Mouse (Mus musculus) embryonic facial prominence, embryonic 15.5 days (tissue): ENCODE data around the gene Poc1a. TPM values are rescaled to one million over a fixed set of nuclear protein-coding genes. Genes with fewer than 3 reads are reported as not detected.
A peak's percentile ranks its signal among the peaks of the same experiment; 100 is the strongest.

Experiments used
- ATAC-seq: fragments of 200-750 bp; cut with Nextera tagmentation; 2 replicates; pipeline ENCODE4 v1.8.0; 2017; ENCODE audit warnings: low read depth, moderate TSS enrichment; ENCODE audit not compliant: insufficient number of reproducible peaks, low FRiP score, low TSS enrichment
- H3K27ac ChIP-seq: fragments of 300-500 bp; sonication (generic); replicated peaks from 2 replicates; pipeline ENCODE4 v1.5.1; 2015; ENCODE audit warnings: mild to moderate bottlenecking, inconsistent platforms
- H3K27me3 ChIP-seq: fragments of 300-500 bp; sonication (generic); 2 replicates; pipeline ENCODE4 v1.6.1; 2015; ENCODE audit warnings: inconsistent platforms
- H3K36me3 ChIP-seq: fragments of 300-500 bp; sonication (generic); 2 replicates; pipeline ENCODE4 v1.6.1; 2015; ENCODE audit warnings: mild to moderate bottlenecking, inconsistent platforms
- H3K4me1 ChIP-seq: fragments of 300-500 bp; sonication (generic); 2 replicates; pipeline ENCODE4 v1.6.1; 2015; ENCODE audit warnings: inconsistent platforms
- H3K4me2 ChIP-seq: fragments of 300-500 bp; sonication (generic); replicated peaks from 2 replicates; pipeline ENCODE4 v1.6.1; 2015; ENCODE audit warnings: mild to moderate bottlenecking, inconsistent platforms
- H3K4me3 ChIP-seq: fragments of 300-500 bp; sonication (generic); replicated peaks from 2 replicates; pipeline ENCODE4 v1.5.1; 2015; ENCODE audit warnings: mild to moderate bottlenecking, inconsistent platforms
- H3K9ac ChIP-seq: fragments of 300-500 bp; sonication (generic); 2 replicates; pipeline ENCODE4 v1.6.1; 2015; ENCODE audit warnings: inconsistent platforms
- H3K9me3 ChIP-seq: fragments of 300-500 bp; sonication (generic); replicated peaks from 2 replicates; pipeline ENCODE4 v1.6.1; 2016; ENCODE audit warnings: inconsistent platforms
- WGBS: fragments of 180-500 bp; shearing (Covaris S2); methylation state at CpG from one replicate; pipeline ENCODE4 v1.1.7; 2015; 5-methylcytosine and 5-hydroxymethylcytosine counted together
- polyA plus RNA-seq: library from polyadenylated mRNA; unstranded; fragments of >200 nt; fragmentation: Nextera tagmentation; extraction: Ambion mirVana; gene quantifications from 2 replicates; pipeline ENCODE4 v1.2.1, GENCODE M21; 2015

The Poc1a gene
- polyA plus RNA-seq, 1 experiment from 2014 or later = 32.8 TPM

DNA sequence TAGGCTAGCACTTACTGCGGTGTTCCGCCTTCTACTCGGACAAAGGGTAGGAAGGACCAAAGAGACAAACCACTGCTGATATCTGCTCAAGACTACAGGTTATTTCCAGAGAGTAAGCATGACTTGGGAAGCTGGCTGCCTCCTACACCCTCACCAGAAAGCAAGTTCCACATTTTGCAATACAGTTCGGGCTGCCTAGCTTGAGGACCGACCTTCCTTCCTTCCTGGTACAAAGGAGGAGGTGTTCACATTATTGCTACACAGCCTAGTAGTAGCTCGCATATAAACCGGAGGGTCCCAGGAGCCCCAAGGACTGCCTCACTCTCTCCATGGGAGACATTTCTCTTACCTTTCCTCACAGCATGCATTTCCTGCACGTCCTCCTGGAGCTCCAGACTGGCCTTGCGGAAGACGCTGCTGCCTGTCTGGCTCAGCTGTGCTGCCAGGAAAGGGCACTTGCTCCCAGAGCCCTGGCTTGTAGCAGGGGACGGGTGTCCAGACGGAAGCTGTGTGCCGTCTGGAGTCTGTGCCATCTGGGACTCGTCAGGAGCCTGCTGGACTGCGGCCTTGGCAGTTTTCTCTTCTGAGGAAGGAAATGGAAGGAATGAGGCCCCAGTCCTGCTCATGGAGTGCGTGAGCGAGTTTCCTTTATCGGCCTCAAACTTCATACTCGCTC lies 37.9 kb upstream of the Poc1a start:
- no peak overlapping the region for H3K4me2 ChIP-seq
- no peak overlapping the region for H3K4me3 ChIP-seq
- no peak for ATAC-seq
- peaks cover 56% of the 10 kb centered on the region for H3K36me3 ChIP-seq
- no peak overlapping the region for H3K27ac ChIP-seq
- no peaks in the 10 kb centered on the region for H3K27me3 ChIP-seq
- WGBS = 69% methylated on average over 19 of the region's 19 CpGs
- no peak overlapping the region for H3K9ac ChIP-seq
- peaks cover 22% of the 10 kb centered on the region for H3K4me1 ChIP-seq
- H3K9me3 ChIP-seq = no peaks in the 10 kb centered on the region

DNA sequence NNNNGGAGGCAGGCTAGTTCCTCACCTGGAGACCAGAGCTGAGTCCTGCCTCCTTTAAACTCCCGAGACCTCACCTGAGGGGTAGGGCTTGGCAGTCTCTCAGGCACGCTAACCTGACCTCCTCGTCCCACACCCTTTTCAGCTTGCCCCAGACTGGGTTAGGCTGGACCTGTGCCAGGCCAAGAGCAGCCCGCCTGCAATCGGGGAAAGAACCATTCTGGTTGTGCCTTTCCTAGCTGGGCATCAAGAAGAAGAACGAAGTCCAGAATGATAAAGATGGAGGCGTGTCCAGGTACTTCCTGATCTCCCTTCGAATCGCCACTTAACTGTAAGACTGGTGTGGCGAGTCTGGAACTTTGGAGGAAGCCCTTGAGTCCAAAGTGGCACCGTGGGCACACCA lies 31.3 kb upstream of the Poc1a start:
- Histone ChIP-seq H3K9ac (no peak overlapping the region), H3K4me3 (no peak overlapping the region), H3K27ac (no peak overlapping the region), H3K27me3 (no peaks in the 10 kb centered on the region), H3K9me3 (no peaks in the 10 kb centered on the region), H3K36me3 (no peaks in the 10 kb centered on the region), H3K4me1 (peaks cover 35% of the 10 kb centered on the region), H3K4me2 (no peak overlapping the region)
- ATAC-seq = no peak
- 83% methylated on average over 11 of the region's 11 CpGs for WGBS

DNA sequence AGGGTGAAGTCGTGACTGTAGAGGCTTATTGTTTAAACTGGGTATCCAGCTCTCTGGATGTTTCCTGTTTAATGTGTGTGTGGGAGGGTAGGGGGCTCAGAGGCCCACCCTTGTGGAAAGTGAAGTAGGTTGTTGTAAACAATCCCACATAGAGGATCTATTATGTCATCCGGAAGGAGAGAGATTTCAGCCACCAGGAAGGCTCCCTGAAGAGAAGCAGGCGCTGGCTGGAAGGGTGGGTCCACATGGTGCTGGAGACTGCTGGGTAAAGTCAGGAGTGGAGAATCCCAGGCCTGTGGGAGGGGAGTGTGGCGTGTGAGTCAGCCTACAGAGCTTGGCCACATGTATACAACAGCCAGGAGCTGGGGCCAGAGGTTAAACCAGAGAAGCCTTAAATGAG lies 30.6 kb upstream of the Poc1a start:
- H3K4me1 ChIP-seq = peaks cover 32% of the 10 kb centered on the region
- H3K27ac ChIP-seq = peak overlapping the region; percentile 28; the same call in 1 of the 2 replicates
- no peaks in the 10 kb centered on the region for H3K27me3 ChIP-seq
- H3K9me3 ChIP-seq = no peaks in the 10 kb centered on the region
- H3K4me3 ChIP-seq = no peak overlapping the region
- ATAC-seq = 0 out of 2 replicates have a peak, but pooled peaks have one; percentile 48
- 41% methylated on average over 4 of the region's 4 CpGs for WGBS
- no peak overlapping the region for H3K9ac ChIP-seq
- H3K4me2 ChIP-seq = no peak overlapping the region
- H3K36me3 ChIP-seq = no peaks in the 10 kb centered on the region

GRCm38 (mm10) chr9:106251066-106251465 lies 29.8 kb upstream of the Poc1a start:
- Histone ChIP-seq H3K4me2 (no peak overlapping the region), H3K36me3 (no peaks in the 10 kb centered on the region), H3K9me3 (no peaks in the 10 kb centered on the region), H3K27ac (no peak overlapping the region), H3K4me1 (peaks cover 30% of the 10 kb centered on the region), H3K4me3 (no peak overlapping the region), H3K9ac (no peak overlapping the region), H3K27me3 (no peaks in the 10 kb centered on the region)
- no peak for ATAC-seq
- WGBS = 73% methylated on average over 8 of the region's 8 CpGs

DNA sequence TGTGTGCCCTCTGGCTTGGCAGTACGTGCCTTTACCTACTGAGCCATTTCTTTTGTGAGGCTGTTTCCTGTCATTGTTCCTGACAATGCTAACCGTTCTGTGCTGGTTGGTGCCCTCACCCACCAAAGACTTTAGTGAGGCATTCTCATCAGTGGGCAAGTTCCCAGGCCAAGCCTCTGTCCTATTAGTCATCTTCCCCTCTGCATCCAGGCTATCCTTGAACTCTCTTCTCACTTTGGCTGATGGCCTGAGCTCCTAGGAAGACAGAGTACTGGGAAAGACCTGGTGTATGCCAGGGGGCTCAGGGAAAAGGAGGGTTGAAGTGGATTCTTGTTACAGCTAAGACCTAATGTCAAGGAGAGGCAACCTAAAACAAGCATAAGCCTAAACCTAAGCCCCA lies 26.9 kb upstream of the Poc1a start:
- no peaks in the 10 kb centered on the region for H3K36me3 ChIP-seq
- H3K9me3 ChIP-seq = no peaks in the 10 kb centered on the region
- 78% methylated on average over 2 of the region's 2 CpGs for WGBS
- H3K4me3 ChIP-seq = no peak overlapping the region
- H3K4me1 ChIP-seq = 0 out of 2 replicates have a peak, but pooled peaks cover 13% of the 10 kb centered on the region
- no peak for ATAC-seq
- H3K27me3 ChIP-seq = no peaks in the 10 kb centered on the region
- H3K4me2 ChIP-seq = no peak overlapping the region
- H3K9ac ChIP-seq = no peak overlapping the region
- no peak overlapping the region for H3K27ac ChIP-seq

DNA sequence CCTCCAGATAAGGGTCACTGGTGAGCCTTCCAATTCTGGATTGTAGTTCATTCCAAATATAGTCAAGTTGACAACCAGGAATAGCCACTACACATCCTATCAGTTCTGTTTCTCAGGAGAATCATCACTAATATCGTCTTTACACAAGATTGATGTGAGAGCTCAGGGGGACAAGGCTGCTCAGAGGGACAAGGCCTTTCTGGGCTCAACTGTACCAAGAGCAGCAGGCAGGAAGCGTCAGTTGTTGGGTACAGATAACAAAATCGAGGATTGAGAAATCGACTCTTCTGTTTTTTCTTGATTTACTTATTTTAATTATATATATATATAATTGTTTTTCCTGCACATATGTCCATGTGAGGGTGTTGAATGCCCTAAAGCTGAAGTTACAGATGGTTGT lies 22.4 kb upstream of the Poc1a start:
- H3K27ac ChIP-seq = no peak overlapping the region
- ATAC-seq = no peak
- no peak overlapping the region for H3K4me3 ChIP-seq
- no peak overlapping the region for H3K4me2 ChIP-seq
- no peaks in the 10 kb centered on the region for H3K27me3 ChIP-seq
- WGBS = 84% methylated on average over 4 of the region's 4 CpGs
- H3K36me3 ChIP-seq = no peaks in the 10 kb centered on the region
- H3K9me3 ChIP-seq = no peaks in the 10 kb centered on the region
- no peak overlapping the region for H3K9ac ChIP-seq
- no peaks in the 10 kb centered on the region for H3K4me1 ChIP-seq

DNA sequence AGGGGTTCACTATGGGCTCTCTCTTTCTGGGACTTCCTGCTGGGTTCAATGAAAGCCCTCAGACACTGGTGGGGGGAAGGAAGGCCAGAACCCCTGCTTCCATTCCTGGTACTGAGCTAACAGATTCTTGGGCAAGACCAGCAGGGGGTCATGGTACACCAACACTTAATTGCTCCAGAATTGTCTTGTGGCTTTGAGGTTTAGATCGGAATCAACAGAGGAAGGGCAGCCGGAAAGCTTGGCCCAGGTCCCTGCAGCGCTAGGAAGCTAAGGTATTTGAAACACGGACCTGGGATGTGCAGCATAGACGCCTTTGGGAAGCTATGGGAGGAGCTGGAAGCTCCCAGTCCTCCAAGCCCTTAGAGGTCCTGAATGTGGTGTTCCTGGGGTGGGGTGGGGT lies 21.9 kb upstream of the Poc1a start:
- H3K27ac ChIP-seq = no peak overlapping the region
- no peak overlapping the region for H3K9ac ChIP-seq
- no peak for ATAC-seq
- H3K36me3 ChIP-seq = no peaks in the 10 kb centered on the region
- no peak overlapping the region for H3K4me2 ChIP-seq
- no peaks in the 10 kb centered on the region for H3K9me3 ChIP-seq
- no peaks in the 10 kb centered on the region for H3K4me1 ChIP-seq
- no peak overlapping the region for H3K4me3 ChIP-seq
- 58% methylated on average over 5 of the region's 5 CpGs for WGBS
- H3K27me3 ChIP-seq = no peaks in the 10 kb centered on the region

DNA sequence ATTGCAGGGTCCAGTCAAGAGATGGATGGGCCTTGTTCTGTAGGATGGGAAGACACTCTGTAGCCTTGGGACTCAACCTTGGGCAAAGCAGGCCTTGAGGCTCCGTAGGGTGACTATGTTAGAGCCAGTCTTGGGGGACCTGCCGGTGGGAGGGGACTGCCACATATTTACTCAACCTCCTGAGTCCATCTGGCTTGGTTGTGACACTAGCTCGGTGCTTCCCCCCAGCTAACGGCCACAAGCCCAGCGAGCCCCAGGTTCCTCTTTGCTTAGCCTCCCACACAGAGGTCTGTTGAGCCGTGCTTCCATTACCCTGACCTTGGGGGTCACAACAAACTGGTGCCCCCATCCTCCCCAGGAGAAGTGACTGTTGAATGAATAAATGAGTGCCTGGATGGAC lies 19.8 kb upstream of the Poc1a start:
- H3K9me3 ChIP-seq = no peaks in the 10 kb centered on the region
- no peak for ATAC-seq
- H3K4me3 ChIP-seq = no peak overlapping the region
- no peaks in the 10 kb centered on the region for H3K36me3 ChIP-seq
- H3K9ac ChIP-seq = no peak overlapping the region
- 0 out of 2 replicates have a peak, but pooled peaks cover 8% of the 10 kb centered on the region for H3K4me1 ChIP-seq
- H3K4me2 ChIP-seq = no peak overlapping the region
- H3K27ac ChIP-seq = no peak overlapping the region
- H3K27me3 ChIP-seq = no peaks in the 10 kb centered on the region
- 87% methylated on average over 6 of the region's 6 CpGs for WGBS

DNA sequence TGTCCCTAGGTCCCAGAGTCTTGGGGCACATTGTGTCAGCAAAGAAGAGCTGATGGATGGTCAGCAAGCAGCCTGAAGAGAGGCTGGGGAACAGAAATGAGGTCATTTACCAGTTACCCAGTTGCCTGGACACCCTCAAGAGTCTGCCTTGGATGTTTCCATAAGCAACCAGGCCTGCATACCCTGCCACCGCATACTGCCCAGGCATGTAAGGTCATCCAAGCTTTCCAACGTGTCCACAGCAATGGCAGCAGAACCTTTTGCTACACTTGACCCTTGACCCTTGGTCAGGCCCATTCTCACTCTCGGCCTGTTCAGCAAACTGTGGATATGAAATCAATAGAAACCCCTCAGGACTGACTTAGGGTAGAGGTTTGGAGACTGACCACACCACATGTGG lies 19.4 kb upstream of the Poc1a start:
- Histone ChIP-seq H3K4me2 (no peak overlapping the region), H3K9me3 (no peaks in the 10 kb centered on the region), H3K27me3 (no peaks in the 10 kb centered on the region), H3K9ac (no peak overlapping the region), H3K4me3 (no peak overlapping the region), H3K27ac (no peak overlapping the region), H3K36me3 (no peaks in the 10 kb centered on the region), H3K4me1 (0 out of 2 replicates have a peak, but pooled peaks cover 8% of the 10 kb centered on the region)
- ATAC-seq = no peak
- WGBS = 78% methylated on average over 3 of the region's 3 CpGs

GRCm38 (mm10) chr9:106262075-106262474 lies 18.8 kb upstream of the Poc1a start:
- Histone ChIP-seq H3K9me3 (no peaks in the 10 kb centered on the region), H3K27me3 (no peaks in the 10 kb centered on the region), H3K36me3 (no peaks in the 10 kb centered on the region), H3K9ac (no peak overlapping the region), H3K4me2 (no peak overlapping the region), H3K4me1 (0 out of 2 replicates have a peak, but pooled peaks cover 8% of the 10 kb centered on the region), H3K27ac (no peak overlapping the region), H3K4me3 (no peak overlapping the region)
- no peak for ATAC-seq
- 84% methylated on average over 3 of the region's 3 CpGs for WGBS

DNA sequence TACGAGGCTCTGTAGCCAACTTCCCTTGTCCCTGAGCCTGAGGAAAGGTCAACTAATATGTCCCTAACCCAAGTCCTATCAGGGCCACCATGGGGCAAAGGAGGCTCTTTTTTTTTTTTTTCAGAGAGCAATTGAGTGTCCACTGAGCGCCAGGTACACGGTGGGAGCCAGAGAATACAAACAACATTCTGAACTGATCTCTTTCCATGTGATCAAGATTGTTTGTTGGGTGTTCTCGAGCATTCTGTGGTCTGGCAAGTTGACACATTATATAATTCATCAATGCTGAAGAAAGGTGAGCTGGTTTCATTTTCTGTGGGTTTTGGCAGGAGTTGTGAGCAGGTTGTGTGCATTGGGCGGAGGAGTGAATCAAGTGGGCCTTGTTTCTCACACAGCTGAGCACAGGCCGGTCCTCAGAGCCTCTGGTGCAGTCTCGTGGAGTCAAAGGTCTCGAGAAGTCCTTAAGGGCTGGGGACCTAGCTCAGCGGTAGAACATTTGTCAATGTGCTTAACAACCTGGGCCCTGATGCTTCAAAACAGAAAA lies 17.4 kb upstream of the Poc1a start:
- H3K36me3 ChIP-seq = no peaks in the 10 kb centered on the region
- H3K27me3 ChIP-seq = no peaks in the 10 kb centered on the region
- no peak for ATAC-seq
- no peak overlapping the region for H3K27ac ChIP-seq
- no peak overlapping the region for H3K4me3 ChIP-seq
- 77% methylated on average over 9 of the region's 9 CpGs for whole genome bisulfite sequencing
- H3K9me3 ChIP-seq = no peaks in the 10 kb centered on the region
- H3K9ac ChIP-seq = no peak overlapping the region
- no peak overlapping the region for H3K4me2 ChIP-seq
- 0 out of 2 replicates have a peak, but pooled peaks cover 8% of the 10 kb centered on the region for H3K4me1 ChIP-seq
